Mouse (Mus musculus): ENCODE data around the gene Tspan5. TPM values are rescaled to one million over a fixed set of nuclear protein-coding genes. Genes with fewer than 3 reads are reported as not detected.

Tspan5 gene
- polyA plus RNA-seq, 1 experiment from 2014 or later, result 11.5 TPM

GRCm38 (mm10) chr3:138845820-138846219 is 103.8 kb downstream of the Tspan5 start:
- Histone ChIP-seq H3K9ac (ENCODE audit: low read depth, low read length) (no peak overlapping the region), H3K4me2 (ENCODE audit: low read depth, low read length) (no peak overlapping the region), H3K4me1 (ENCODE audit: control insufficient read depth, insufficient read depth, low read length) (no peaks in the 10 kb centered on the region), H3K4me3 (ENCODE audit: low read length) (no peak overlapping the region), H3K36me3 (ENCODE audit: control insufficient read depth, insufficient read depth, low read length) (no peaks in the 10 kb centered on the region), H3K27ac (ENCODE audit: low read length) (no peak overlapping the region), H3K9me3 (ENCODE audit: control insufficient read depth, low read length) (no peaks in the 10 kb centered on the region), H3K27me3 (replicated peaks; ENCODE audit: control insufficient read depth, insufficient read depth, low read length) (no peaks in the 10 kb centered on the region)
- no peak for ATAC-seq
- WGBS, result 93% methylated on average over 1 of the region's 1 CpGs

GRCm38 (mm10) chr3:138847809-138848208 is 105.8 kb downstream of the Tspan5 start:
- H3K9me3 ChIP-seq (ENCODE audit: control insufficient read depth, low read length), result no peaks in the 10 kb centered on the region
- no peak overlapping the region for H3K4me2 ChIP-seq (ENCODE audit: low read depth, low read length)
- no peak overlapping the region for H3K9ac ChIP-seq (ENCODE audit: low read depth, low read length)
- no peak overlapping the region for H3K4me3 ChIP-seq (ENCODE audit: low read length)
- H3K4me1 ChIP-seq (ENCODE audit: control insufficient read depth, insufficient read depth, low read length), result no peaks in the 10 kb centered on the region
- WGBS, result 77% methylated on average over 3 of the region's 3 CpGs
- H3K36me3 ChIP-seq (ENCODE audit: control insufficient read depth, insufficient read depth, low read length), result no peaks in the 10 kb centered on the region
- H3K27ac ChIP-seq (ENCODE audit: low read length), result no peak overlapping the region
- no peaks in the 10 kb centered on the region for H3K27me3 ChIP-seq (replicated peaks; ENCODE audit: control insufficient read depth, insufficient read depth, low read length)
- no peak for ATAC-seq

- H3K9me3 ChIP-seq (ENCODE audit: control insufficient read depth, low read length), result no peaks in the 10 kb centered on the region
- no peak overlapping the region for H3K27ac ChIP-seq (ENCODE audit: low read length)
- WGBS, result 56% methylated on average over 11 of the region's 11 CpGs
- no peak overlapping the region for H3K9ac ChIP-seq (ENCODE audit: low read depth, low read length)
- H3K27me3 ChIP-seq (replicated peaks; ENCODE audit: control insufficient read depth, insufficient read depth, low read length), result no peaks in the 10 kb centered on the region
- no peak overlapping the region for H3K4me3 ChIP-seq (ENCODE audit: low read length)
- H3K4me2 ChIP-seq (ENCODE audit: low read depth, low read length), result no peak overlapping the region
- no peaks in the 10 kb centered on the region for H3K4me1 ChIP-seq (ENCODE audit: control insufficient read depth, insufficient read depth, low read length)
- no peaks in the 10 kb centered on the region for H3K36me3 ChIP-seq (ENCODE audit: control insufficient read depth, insufficient read depth, low read length)
- no peak for ATAC-seq
These were observed 107.8 kb downstream of the Tspan5 start for GRCm38 (mm10) chr3:138849755-138850301.

GRCm38 (mm10) chr3:138851876-138852275 is 109.9 kb downstream of the Tspan5 start:
- no peaks in the 10 kb centered on the region for H3K9me3 ChIP-seq (ENCODE audit: control insufficient read depth, low read length)
- ATAC-seq, result no peak

GRCm38 (mm10) chr3:138852982-138853689 is 111.1 kb downstream of the Tspan5 start:
- no peak overlapping the region for H3K9ac ChIP-seq (ENCODE audit: low read depth, low read length)
- H3K4me3 ChIP-seq (ENCODE audit: low read length), result no peak overlapping the region
- H3K27ac ChIP-seq (ENCODE audit: low read length), result no peak overlapping the region
- H3K27me3 ChIP-seq (replicated peaks; ENCODE audit: control insufficient read depth, insufficient read depth, low read length), result no peaks in the 10 kb centered on the region
- no peaks in the 10 kb centered on the region for H3K9me3 ChIP-seq (ENCODE audit: control insufficient read depth, low read length)
- ATAC-seq, result no peak
- H3K4me2 ChIP-seq (ENCODE audit: low read depth, low read length), result no peak overlapping the region
- H3K36me3 ChIP-seq (ENCODE audit: control insufficient read depth, insufficient read depth, low read length), result no peaks in the 10 kb centered on the region
- peaks cover 12% of the 10 kb centered on the region for H3K4me1 ChIP-seq (ENCODE audit: control insufficient read depth, insufficient read depth, low read length)
- WGBS, result 38% methylated on average over 13 of the region's 13 CpGs

More at GRCm38 (mm10) chr3:138851876-138852275, 109.9 kb downstream of the Tspan5 start:
- Histone ChIP-seq H3K4me3 (ENCODE audit: low read length) (no peak overlapping the region), H3K4me1 (ENCODE audit: control insufficient read depth, insufficient read depth, low read length) (0 out of 2 replicates have a peak, but pooled peaks cover 1% of the 10 kb centered on the region), H3K9ac (ENCODE audit: low read depth, low read length) (no peak overlapping the region), H3K36me3 (ENCODE audit: control insufficient read depth, insufficient read depth, low read length) (no peaks in the 10 kb centered on the region), H3K4me2 (ENCODE audit: low read depth, low read length) (no peak overlapping the region), H3K27me3 (replicated peaks; ENCODE audit: control insufficient read depth, insufficient read depth, low read length) (no peaks in the 10 kb centered on the region), H3K27ac (ENCODE audit: low read length) (no peak overlapping the region)
- WGBS, result 72% methylated on average over 8 of the region's 8 CpGs

GRCm38 (mm10) chr3:138853996-138854836 is 112.2 kb downstream of the Tspan5 start:
- no peaks in the 10 kb centered on the region for H3K9me3 ChIP-seq (ENCODE audit: control insufficient read depth, low read length)
- no peaks in the 10 kb centered on the region for H3K27me3 ChIP-seq (replicated peaks; ENCODE audit: control insufficient read depth, insufficient read depth, low read length)
- WGBS, result 69% methylated on average over 16 of the region's 16 CpGs
- no peak overlapping the region for H3K27ac ChIP-seq (ENCODE audit: low read length)
- no peak overlapping the region for H3K4me2 ChIP-seq (ENCODE audit: low read depth, low read length)
- no peaks in the 10 kb centered on the region for H3K36me3 ChIP-seq (ENCODE audit: control insufficient read depth, insufficient read depth, low read length)
- no peak overlapping the region for H3K9ac ChIP-seq (ENCODE audit: low read depth, low read length)
- ATAC-seq, result no peak
- H3K4me3 ChIP-seq (ENCODE audit: low read length), result no peak overlapping the region
- peaks cover 18% of the 10 kb centered on the region for H3K4me1 ChIP-seq (ENCODE audit: control insufficient read depth, insufficient read depth, low read length)

GRCm38 (mm10) chr3:138855387-138855786 is 113.4 kb downstream of the Tspan5 start:
- 78% methylated on average over 5 of the region's 5 CpGs for WGBS
- no peaks in the 10 kb centered on the region for H3K9me3 ChIP-seq (ENCODE audit: control insufficient read depth, low read length)
- H3K4me3 ChIP-seq (ENCODE audit: low read length), result no peak overlapping the region
- no peak overlapping the region for H3K4me2 ChIP-seq (ENCODE audit: low read depth, low read length)
- ATAC-seq, result no peak
- H3K36me3 ChIP-seq (ENCODE audit: control insufficient read depth, insufficient read depth, low read length), result no peaks in the 10 kb centered on the region
- no peaks in the 10 kb centered on the region for H3K27me3 ChIP-seq (replicated peaks; ENCODE audit: control insufficient read depth, insufficient read depth, low read length)
- H3K9ac ChIP-seq (ENCODE audit: low read depth, low read length), result no peak overlapping the region
- H3K4me1 ChIP-seq (ENCODE audit: control insufficient read depth, insufficient read depth, low read length), result peaks cover 18% of the 10 kb centered on the region
- H3K27ac ChIP-seq (ENCODE audit: low read length), result no peak overlapping the region

- H3K27me3 ChIP-seq (replicated peaks; ENCODE audit: control insufficient read depth, insufficient read depth, low read length), result no peaks in the 10 kb centered on the region
- ATAC-seq, result no peak
- H3K4me2 ChIP-seq (ENCODE audit: low read depth, low read length), result no peak overlapping the region
- 82% methylated on average over 4 of the region's 4 CpGs for WGBS
- H3K4me1 ChIP-seq (ENCODE audit: control insufficient read depth, insufficient read depth, low read length), result peaks cover 18% of the 10 kb centered on the region
- H3K27ac ChIP-seq (ENCODE audit: low read length), result no peak overlapping the region
- no peak overlapping the region for H3K9ac ChIP-seq (ENCODE audit: low read depth, low read length)
- H3K4me3 ChIP-seq (ENCODE audit: low read length), result no peak overlapping the region
- no peaks in the 10 kb centered on the region for H3K9me3 ChIP-seq (ENCODE audit: control insufficient read depth, low read length)
- no peaks in the 10 kb centered on the region for H3K36me3 ChIP-seq (ENCODE audit: control insufficient read depth, insufficient read depth, low read length)
These were observed 115.0 kb downstream of the Tspan5 start for GRCm38 (mm10) chr3:138856946-138857345.

- WGBS, result 29% methylated on average over 12 of the region's 12 CpGs
- Histone ChIP-seq H3K4me3 (ENCODE audit: low read length) (no peak overlapping the region), H3K4me2 (ENCODE audit: low read depth, low read length) (no peak overlapping the region), H3K27ac (ENCODE audit: low read length) (peak overlapping the region; percentile 75), H3K9ac (ENCODE audit: low read depth, low read length) (no peak overlapping the region), H3K9me3 (ENCODE audit: control insufficient read depth, low read length) (no peaks in the 10 kb centered on the region), H3K36me3 (ENCODE audit: control insufficient read depth, insufficient read depth, low read length) (no peaks in the 10 kb centered on the region), H3K27me3 (replicated peaks; ENCODE audit: control insufficient read depth, insufficient read depth, low read length) (no peaks in the 10 kb centered on the region), H3K4me1 (ENCODE audit: control insufficient read depth, insufficient read depth, low read length) (peaks cover 18% of the 10 kb centered on the region)
- ATAC-seq, result peak; percentile 72
These were observed 116.0 kb downstream of the Tspan5 start for GRCm38 (mm10) chr3:138857805-138858546.
